Mouse (Mus musculus): Measurements from ENCODE around the gene Igsf3. TPM values are rescaled to one million over a fixed set of nuclear protein-coding genes. Genes with fewer than 3 reads are reported as not detected.
"Not testable (repeated sequence)": the region's sequence is repeated elsewhere in the genome, so short reads cannot be mapped to it uniquely, and the experiment has no call there.

The Igsf3 gene
- polyA plus RNA-seq, 3 experiments from 2014 or later = 0.53 to 1.6 (median 1.3) TPM

GRCm38 (mm10) chr3:101406097-101406496, 29.2 kb downstream of the Igsf3 start:
- no peak for ATAC-seq

- ATAC-seq = peak; percentile 73
Observed at GRCm38 (mm10) chr3:101407568-101407967, 30.7 kb downstream of the Igsf3 start.

GRCm38 (mm10) chr3:101408953-101409750, 32.3 kb downstream of the Igsf3 start:
- no peak for ATAC-seq

DNA sequence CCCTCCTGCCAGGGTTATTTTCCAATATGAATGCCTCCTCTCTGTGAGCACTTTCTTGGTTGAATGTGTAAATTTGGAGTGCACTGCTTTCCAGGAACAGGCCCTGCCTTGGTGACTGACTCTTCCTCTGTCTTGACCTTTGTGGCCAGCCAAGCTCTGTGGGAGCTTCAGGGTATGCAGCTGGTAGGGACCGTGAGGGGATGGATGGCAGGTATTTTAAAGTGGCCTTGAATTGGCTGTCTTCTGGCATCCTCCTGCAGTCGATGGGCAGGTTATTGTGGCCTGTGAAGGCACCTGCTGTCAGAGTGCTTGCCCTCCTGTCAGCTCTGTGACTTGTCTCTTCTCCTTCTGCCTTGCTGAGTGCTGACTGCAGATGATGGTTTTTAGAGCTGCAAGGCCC, 33.3 kb downstream of the Igsf3 start:
- no peak for ATAC-seq

DNA sequence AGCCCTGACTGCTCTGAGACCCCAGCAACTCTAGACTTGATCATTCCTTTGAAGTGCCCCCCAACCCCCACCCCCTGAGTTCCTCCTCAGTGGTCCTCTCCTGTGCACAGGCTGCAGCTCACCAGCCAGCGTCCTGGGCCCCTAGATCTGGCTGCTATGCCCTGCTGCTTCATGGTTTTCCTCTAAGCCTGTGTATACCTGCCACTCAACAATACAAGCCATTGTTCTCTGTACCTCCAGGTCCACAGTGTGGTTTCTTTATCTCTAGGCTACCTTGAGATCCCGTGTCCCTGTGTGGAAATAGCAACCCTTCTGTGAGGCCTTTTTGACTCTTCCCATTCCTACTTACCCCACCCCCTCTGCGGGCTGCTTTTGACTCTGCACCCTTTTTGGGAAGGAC, 33.9 kb downstream of the Igsf3 start:
- ATAC-seq = no peak

GRCm38 (mm10) chr3:101411626-101412025, 34.7 kb downstream of the Igsf3 start:
- no peak for ATAC-seq

DNA sequence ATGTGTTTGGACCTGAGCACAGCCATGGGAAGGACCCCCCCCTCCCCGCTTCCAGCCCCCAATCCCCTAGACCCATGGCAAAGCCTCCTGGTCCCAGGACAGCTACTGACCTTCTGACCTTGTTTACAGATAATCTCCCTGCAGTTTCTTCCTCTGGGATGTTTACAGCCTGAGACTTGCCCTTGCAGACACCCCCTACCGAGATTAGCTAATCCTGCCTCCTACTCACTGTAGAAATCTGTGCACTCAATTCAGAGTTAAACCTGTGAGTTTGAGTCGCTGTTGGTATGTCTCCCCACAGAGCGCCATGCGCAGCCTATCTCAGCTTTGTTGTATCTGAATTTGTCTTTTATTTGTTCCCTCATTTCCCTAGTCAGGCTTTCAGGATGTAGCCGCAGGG, 35.2 kb downstream of the Igsf3 start:
- no peak for ATAC-seq

GRCm38 (mm10) chr3:101413013-101413412, 36.1 kb downstream of the Igsf3 start:
- ATAC-seq = not testable (repeated sequence)

GRCm38 (mm10) chr3:101418740-101419652, 42.1 kb downstream of the Igsf3 start:
- no peak for ATAC-seq

GRCm38 (mm10) chr3:101419653-101419994, 42.7 kb downstream of the Igsf3 start:
- ATAC-seq = no peak

DNA sequence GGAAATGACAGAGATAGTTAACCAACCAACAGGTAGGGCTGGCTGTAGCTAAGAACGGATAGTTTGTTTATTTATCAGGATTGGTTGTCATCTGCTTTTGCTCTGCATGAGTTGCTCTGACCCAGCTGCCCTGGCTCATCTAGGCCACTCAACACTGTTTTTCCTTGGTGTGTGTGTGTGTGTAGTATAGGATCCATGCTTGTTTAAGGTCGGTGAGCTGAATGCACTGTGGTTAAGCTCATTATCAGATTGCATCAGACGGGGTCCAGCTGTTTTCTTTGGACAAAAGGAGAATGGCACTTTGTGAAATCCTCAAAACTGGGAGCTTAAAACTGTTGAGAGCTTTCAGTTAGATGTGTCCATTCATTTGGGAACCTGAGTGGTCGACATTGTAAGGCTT, 46.3 kb downstream of the Igsf3 start:
- ATAC-seq = no peak

GRCm38 (mm10) chr3:101424295-101424885, 47.5 kb downstream of the Igsf3 start:
- no peak for ATAC-seq

DNA sequence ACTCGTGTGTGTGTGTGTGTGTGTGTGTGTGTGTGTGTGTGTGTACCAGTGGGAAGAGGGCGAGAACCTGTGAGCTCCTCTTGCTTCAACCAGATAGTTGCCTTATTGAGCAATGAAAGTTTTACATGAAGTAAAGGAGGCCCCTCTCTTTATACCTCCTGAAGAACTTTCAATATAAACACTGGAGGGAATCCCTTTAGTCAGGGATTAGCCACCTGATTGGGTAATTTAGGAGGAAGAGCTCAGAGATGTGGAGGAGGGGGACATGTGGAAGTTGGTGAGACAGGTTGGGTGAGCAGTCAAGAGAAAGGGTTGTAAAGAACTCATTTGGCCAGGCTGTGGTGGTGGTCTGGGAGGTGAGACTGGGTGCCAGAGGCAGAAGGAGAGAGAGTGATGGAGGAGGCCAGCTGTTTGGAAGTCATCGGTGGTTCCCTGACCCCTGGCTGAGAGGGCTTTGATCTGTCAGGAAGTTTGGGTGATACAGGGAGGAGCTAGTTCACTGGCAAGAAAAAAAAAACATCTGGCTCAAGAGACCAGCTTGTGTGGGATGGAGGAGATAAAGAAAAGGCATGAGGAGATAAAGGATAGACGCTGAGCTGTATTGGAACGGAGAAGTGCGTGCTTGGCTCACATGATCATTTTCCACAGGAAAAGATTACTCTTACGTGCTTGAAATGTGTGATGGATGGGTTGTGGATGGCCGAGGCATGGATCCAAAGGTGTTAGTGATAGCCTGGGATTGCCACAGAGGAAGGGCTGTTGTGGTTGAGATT, 53.3 kb downstream of the Igsf3 start:
- no peak for ATAC-seq

GRCm38 (mm10) chr3:101430755-101431115, 53.9 kb downstream of the Igsf3 start:
- no peak for ATAC-seq

DNA sequence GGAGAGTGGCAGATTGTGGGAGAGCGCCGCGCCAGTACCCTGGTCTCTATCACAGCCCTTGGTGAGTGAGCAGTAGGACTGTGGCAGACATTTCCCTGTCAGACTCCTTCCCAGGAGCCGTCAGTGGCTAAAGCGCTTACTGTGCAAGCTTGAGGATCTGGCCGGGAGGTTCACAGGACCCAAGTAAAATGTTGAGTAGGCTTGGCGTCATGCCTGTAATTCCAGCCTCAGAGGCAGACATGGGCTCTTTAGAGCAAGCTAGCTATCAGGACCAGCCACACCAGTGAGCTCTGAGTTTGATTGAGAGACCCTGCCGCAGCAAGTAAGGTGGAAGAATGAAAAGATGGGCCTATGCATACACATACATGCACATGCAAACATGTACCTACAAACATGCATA, 58.8 kb downstream of the Igsf3 start:
- no peak for ATAC-seq

GRCm38 (mm10) chr3:101436469-101436868, 59.6 kb downstream of the Igsf3 start:
- ATAC-seq = no peak

DNA sequence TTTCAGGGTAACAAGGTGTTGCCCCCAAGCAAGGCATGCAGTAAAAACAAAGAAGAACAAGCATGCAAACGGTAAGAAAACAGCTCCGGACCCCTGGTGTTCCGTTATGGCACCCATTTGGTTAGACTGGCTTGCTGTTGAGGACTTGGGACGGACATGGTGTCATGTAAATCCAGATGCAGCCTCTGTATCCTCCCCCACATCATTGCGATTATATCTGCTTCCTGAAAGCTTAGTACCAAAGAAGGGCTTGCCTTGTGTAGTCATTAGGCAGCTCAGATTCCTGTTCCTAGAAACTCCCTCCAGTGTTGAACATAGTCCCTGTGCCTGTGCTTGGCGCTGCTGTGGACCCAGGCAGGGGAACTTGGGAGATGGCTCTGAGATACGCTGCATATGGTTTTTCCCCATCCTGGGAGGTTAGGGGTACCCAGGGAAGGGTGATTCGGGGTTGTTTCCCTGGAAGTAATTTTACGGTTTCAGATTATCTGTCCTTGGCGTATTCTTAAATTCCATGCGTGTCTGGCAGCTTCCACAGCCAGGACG, 60.2 kb downstream of the Igsf3 start:
- no peak for ATAC-seq

DNA sequence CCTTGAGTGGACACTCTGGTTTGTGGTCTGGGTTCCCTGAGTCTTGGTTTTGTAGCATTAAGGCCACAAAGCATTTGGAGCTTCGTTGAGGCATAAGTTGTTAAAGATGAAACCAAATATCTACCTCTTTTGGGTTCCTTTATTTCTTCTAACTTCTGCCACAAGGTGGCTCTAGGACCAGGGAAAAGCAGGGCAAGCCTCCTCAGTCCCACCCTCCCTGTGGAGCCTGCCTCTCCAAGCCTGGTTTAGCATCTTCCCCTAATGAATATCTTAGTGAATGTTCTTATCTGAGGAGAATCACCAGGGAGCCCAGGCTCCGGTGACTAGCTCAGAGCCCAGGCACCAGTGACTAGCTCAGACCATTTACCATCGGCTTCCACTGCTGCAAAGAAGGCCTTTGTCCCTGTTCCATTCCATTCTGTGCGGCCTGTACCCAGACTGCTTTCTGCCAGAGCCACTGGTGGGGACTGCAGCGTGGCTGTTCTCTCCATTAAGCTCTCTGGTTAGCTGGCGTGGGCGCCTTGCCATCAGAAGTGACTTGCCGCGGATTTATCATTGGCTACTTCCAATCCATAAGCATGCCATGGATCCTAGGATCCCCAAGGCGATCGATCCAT, 66.5 kb downstream of the Igsf3 start:
- ATAC-seq = no peak

- ATAC-seq = no peak
Observed at GRCm38 (mm10) chr3:101444437-101444836, 67.6 kb downstream of the Igsf3 start.

- ATAC-seq = no peak
Observed at GRCm38 (mm10) chr3:101447239-101447638, 70.4 kb downstream of the Igsf3 start.

- ATAC-seq = no peak
Observed at GRCm38 (mm10) chr3:101448765-101449164, 71.9 kb downstream of the Igsf3 start.
